Mouse (Mus musculus) lung, postnatal 0 days (tissue): ENCODE data around the gene Mllt10.

Experiments used
- CTCF ChIP-seq: IDR thresholded peaks from 2 replicates; pipeline ENCODE4 v1.5.1; 2016; ENCODE audit warnings: antibody characterized with exemption, mild to moderate bottlenecking
- EP300 ChIP-seq: IDR thresholded peaks from 2 replicates; pipeline ENCODE4 v1.6.1; 2016; ENCODE audit warnings: antibody characterized with exemption, mild to moderate bottlenecking, control low read depth

DNA sequence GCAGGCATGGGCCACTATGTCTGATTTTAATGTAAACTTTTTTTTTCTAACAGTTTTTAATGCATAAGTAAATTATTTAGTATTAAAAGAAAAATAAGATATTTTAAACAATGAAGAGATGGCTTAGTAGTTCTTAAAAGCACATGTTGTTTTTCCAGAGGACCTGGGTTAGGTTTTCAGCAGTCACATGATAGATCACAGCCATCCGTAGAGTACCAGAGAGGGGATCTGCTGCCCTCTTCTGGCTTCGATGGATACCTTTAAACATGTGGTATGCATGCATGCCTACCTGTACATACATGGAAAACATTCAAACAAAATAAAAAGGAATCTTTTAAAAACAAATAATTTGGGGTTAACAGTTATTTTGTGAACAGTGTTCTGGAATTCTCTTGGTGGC, 45.9 kb downstream of the Mllt10 start:
- TF ChIP-seq CTCF: peak; percentile 39; the same call in 1 of the 2 replicates
- no peak for TF ChIP-seq EP300
